Mouse (Mus musculus): Measurements from ENCODE around the gene Svep1.

The Svep1 gene

DNA sequence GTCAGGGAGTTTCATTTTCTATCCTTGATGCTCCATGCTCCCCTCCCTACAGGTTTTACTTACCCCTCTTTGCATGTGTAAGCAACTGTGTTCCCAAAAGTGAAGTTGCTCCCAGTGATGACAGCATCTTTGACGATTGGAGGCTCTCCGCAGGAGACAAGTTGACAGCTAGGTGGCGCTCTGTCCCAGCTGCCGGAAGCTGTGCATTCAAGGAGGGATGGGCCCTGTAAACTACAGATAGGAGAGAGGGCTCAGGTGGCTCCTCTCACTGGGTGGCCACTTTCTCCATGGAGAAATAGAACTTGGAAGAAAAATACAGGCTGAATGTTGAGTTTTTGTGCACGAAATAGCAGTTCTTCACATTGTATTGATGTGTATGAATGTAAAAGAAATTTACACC lies 124.1 kb downstream of the Svep1 start:
- DNase-seq (ENCODE audit: low spot score), result peak; percentile 63

DNA sequence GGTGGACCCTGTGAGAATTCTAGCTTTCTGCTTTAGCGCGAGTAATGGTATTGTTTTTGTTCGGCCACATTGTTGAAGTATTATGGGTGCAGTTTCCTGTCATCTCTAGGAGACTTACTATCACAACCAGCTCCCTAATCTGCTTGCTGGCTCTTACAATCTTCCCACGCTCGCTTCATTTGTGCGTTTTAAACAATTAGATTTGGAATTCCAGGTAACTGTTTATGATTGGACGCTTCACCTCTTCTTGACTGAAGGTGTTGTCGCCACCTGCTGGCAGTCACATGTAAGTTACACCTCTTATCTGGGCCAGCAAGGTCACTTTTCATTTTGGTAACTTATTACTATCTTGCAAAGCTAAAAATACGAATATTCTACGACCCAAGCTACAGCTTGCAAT lies 127.0 kb downstream of the Svep1 start:
- DNase-seq (ENCODE audit: low spot score), result peak; percentile 17

DNA sequence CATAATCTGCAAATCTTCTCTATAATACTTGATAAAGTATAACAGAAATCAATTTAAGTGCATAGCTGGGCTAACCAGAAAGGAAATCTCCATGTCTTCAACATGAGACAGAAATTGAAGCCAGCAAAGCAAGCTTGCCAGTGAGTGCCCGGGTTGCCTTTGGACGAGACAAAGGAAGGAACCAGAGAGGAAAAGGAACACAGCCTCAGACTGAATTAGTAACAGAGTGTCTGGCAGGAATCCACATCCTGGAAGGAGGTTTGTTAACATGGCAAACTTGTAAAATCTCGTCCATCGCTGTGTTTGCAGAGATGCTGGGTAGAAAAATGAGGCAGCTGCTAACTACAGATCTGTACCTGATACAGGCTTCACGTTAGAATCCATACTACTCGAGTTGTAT lies 128.7 kb downstream of the Svep1 start:
- no peak for DNase-seq (ENCODE audit: low spot score)

DNA sequence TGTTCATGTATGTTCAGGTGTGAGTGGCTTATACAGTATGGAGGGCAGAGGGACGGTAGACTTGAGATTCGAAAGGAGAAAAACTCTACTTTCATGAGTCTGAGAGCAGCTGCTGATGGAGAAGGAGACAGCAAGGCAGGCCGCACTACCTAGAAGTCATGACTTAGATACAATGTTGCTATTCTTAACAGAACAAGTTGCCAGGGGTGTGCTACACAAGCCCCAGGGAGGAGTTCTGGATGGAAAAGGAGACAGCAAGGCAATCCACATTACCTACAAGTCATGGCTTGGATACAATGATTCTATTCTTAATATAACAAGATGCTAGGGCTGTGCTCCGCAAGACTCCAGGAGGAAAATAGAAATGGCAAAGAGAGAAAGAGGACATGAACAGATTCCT lies 129.1 kb downstream of the Svep1 start:
- DNase-seq (ENCODE audit: low spot score), result no peak

DNA sequence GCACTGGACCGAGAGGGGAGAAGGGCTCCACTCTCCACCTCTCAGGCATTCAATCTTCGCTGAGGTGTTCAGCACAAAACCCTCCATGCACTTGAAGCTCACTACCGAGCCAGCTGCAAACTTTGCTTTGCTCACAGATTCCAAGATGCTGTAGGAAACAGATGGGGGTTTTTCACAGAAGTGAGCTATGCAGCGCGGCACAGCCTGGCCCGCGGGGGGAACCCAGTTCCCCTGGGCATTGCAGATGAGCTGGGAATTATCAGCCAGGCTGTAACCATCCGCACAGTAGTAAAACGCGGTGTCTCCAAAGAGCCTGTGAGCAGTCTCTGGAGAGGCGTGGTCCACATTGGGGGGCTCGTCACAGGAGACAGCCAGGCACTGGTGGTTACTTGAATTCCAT lies 133.8 kb downstream of the Svep1 start:
- no peak for DNase-seq (ENCODE audit: low spot score)

DNA sequence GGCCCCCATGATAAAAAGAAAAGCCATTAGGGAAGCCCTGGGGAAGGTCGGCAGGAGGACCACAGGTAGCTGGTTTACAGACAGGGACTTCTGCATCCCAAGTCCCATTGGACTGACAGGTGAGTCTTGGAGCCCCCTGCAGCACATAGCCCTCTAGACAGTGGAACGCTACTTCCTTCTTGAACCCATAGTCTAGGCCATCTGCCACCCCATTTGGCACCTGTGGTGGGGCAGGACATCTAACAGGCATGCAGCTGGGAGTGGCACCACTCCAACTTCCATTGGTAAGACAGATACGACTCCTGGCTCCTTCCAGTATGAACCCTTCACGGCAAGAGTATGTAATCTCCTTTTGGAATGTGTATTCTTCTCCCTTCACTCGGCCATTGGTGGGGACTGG lies 137.8 kb downstream of the Svep1 start:
- DNase-seq (ENCODE audit: low spot score), result no peak

DNA sequence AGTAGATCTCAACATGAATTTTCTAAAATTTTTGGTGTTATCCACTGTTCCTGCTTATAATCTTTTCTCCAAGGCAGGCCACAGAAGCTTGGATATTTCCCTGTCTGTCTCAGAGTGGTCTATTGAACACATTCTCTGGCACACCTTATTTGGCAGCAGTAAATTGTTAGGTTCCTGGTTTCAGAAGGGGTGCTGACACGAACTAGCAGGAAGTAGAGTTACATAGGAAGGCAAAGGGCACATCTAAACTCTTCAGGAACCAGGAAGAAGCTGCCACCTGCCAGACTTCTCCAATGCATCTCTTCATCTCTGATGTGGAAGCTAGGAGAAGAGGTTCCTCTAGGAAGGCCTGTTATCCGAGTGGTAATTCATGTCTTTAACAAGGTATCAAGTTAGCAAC lies 141.9 kb downstream of the Svep1 start:
- no peak for DNase-seq (ENCODE audit: low spot score)

DNA sequence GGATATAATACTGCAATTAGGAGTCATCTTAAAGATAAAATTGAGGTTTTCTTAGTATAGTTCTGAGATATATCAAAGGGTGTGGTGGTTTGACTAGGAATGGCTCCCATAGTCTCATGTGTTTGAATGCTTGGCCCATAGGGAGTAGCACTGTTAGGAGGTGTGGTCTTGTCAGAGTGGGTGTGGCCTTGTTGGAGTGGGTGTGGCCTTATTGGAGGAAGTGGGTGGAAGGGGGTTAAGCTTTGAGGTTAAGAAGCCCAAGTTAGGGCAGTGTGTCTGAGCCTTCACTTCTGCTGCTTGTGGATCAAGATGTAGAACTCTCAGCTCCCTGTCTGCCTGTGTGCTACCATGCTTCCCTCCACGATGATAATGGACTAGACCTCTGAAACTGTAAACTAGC lies 143.7 kb downstream of the Svep1 start:
- DNase-seq (ENCODE audit: low spot score), result no peak

DNA sequence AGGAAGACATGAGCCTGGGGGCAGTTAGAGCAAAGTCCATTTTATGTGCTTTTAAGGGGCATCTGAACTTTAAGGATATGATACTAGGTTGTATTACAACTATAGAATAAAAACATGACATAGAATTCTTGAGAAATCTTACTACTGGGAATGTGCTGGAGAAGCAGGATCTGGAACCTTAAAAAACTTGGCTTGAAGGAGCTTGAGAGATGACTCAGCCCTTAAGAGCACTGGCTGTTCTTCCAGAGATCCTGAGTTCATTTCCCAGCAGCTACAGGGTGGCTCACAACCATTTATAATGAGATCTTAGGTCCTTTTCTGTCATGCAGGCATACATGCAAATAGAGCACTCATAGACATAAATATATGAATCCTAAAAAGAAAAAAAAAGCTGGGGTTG lies 151.0 kb downstream of the Svep1 start:
- no peak for DNase-seq (ENCODE audit: low spot score)

DNA sequence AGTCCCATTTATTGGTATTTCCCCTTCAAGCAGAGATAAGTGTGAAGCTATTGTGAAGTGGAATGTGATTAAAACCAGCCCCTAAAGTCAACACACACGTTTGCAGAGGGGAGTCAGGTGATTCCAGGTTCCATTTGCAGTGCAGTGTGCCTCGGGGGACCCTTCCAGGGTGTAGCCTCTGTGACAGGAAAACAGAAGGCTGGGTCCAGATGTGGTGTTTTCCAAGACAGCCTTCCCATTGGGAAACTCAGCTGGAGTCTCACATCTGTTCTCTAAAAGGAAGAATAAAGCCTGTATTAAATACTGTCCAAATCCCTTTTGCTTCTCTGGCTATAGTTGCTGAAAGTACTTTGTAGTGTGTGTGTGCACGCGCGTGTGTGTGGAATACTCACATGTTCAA lies 152.2 kb downstream of the Svep1 start:
- no peak for DNase-seq (ENCODE audit: low spot score)

DNA sequence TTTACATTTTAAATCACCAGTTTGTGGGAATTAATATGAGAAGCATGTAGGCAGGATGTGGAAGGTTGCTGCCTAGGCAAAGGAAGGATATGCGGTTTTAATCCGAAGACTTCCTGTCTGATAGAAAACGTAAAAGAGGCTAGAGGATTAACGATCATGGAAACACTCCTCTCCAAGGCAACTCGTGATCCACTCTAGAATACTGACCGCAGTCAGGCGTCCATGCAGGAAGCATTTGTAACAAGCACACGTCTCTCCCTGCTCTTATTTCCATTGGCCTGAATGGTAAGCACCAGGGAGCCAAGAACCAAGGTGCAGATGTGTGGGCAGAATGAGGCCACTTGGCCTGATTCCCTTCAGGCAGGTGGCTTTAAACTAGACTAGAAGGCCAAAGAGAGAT lies 155.9 kb downstream of the Svep1 start:
- no peak for DNase-seq (ENCODE audit: low spot score)

DNA sequence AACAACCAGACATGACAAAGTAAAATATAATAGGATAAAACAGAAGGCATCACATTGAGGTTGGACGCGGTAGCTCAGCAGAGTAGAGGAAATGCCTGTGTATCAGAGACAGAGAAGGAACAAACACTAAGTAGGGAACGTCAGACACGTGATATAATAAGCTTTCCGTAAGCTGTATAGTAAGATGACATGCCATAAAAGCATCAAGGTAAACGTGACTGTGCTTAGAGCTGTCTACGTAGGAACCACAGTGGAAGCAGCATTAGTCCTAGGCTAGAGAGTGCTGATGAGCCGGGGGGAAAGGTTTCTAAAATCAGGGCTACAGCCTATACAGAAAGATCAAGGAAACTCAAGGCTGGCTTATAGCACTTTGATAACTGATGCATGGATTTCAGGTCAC lies 156.4 kb downstream of the Svep1 start:
- DNase-seq (ENCODE audit: low spot score), result no peak

DNA sequence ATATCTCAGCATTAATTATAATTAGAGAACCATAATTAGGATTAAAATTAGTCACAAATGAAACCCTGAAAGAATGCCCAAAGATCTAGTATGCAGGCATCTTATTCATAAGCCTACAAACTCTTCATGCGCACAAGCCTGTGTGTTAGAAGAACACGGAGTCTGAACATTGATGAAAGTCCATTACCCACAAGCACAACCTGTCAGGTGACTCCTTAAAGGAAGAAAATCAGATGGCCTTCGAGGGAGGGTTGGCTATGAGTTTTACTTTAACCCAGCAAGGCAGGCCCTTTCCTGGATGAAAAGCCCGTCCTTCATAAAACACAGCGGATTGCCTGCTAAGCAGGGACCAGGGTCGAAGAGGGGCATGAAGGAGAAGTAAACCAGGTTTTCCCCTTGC lies 161.8 kb downstream of the Svep1 start:
- DNase-seq (ENCODE audit: low spot score), result no peak

DNA sequence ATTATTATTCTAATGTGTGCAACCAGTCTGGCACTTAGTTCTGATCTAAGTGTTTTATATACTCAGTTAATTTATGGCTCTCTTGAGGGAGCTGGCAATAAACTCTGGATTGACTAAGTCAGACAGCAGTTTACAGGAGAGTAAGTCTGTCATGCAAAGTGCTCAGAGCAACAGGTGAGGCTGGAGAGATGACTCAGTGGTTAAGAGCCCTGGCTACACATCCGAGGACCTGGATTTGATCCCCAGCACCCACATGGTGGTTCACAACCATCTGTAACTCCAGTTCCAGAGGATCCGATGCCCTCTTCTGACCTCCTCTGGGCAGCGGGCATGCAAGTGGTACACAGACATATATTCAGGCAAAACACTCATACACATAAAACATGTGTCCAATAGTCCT lies 162.3 kb downstream of the Svep1 start:
- no peak for DNase-seq (ENCODE audit: low spot score)

DNA sequence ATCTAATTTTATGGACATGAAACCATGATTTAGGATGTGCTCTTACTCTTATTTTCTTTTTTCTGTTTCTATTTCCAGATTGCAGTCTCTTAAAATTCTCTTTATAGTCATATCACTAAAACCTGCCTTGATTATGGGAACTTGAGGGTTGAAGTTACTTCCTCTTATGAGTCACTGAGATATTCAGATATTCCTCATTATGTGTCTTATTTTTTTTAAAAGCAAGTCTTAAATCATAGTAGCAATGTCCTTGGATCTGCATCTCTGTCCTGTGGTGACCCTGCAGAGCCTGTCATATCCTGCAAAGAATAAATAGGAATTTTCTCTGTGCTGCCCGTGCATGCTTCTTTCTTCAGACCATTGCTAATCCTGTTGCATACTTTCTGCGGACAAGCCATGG lies 166.6 kb downstream of the Svep1 start:
- no peak for DNase-seq (ENCODE audit: low spot score)

DNA sequence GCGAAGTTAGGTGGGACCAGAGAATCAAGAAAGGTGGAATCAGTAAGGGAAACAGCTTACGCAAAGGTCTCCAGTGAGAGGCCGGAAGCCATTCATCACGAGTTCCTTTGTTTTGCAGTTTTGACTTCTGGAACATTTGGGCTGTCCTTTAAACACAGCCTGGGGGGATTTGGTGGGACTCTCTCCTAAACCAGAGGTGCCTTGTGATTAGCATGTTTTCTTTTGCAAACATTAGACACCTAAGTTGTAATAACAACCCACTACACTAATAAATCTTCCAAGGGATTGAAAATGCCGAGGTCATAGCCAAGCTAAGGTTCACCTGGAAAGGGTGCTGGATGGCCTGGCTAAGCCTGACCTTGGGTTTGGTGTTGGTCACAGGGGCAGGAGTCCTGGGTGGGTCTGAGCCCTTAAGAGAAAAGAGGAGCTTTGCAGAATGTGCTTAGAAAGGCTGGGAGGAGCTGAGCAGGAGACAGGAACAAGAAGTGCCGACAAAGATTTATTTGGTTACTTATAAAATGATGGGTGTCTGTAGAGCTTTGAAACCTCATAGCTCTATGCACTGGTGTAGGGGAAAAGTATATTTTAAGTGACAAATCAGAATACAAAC lies 169.5 kb downstream of the Svep1 start:
- no peak for DNase-seq (ENCODE audit: low spot score)

DNA sequence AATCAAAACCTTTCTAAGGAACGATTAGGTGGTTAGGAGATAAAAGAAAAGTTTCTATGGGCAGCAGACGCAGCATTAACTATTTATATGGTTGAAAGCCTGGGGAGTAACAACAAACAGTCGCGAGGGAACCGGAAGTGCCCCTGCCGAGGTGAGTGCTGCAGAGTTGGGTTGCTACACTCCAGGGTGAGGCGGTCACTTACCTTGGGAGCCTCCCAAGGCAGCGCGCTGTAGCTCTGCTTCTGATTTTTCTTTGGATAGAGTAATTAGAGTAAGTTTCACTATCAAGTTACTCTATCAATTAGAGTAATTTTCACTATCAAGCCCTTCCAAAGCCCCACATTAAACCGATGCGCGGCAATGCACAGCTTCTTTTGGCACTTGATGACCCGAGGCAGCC lies 172.0 kb downstream of the Svep1 start:
- DNase-seq (ENCODE audit: low spot score), result no peak

DNA sequence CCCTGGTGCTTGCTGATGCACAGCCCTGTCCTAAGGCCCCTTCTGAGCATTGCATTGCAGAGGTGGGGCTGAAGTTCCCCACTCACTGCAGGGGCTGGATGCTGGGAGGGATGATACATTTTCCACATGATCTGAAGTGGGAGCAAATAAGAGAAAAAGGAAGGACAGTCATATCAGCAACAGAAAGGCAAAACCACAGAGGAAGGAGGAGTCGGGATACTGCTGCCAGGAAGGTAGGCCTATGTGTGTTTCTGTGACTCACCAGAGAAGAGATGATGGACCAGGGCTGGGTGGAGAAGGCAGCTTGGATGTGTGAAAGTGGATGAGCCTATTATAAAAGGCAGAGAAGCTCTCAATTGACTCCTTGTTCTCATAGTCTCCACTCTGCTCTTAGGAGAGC lies 173.9 kb downstream of the Svep1 start:
- no peak for DNase-seq (ENCODE audit: low spot score)

DNA sequence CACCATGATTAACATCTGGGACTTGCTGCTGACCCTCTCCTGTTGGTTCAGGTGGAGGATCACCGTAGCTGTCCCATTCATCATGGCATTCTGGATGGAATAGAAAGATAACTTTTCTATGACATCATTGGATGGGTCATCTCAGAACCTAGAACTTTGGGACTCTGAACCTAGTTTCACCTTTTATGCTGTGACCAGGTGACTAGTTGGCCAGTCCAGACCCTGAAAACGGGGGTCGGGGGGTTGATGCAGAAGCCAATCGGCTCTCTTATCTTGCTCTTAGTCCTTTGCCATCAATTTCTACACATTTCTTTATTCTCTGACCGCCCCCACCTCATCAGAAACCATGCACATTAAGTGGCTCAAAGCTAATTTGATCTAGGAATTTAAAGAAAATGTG lies 197.6 kb downstream of the Svep1 start, which contains the start of gene Txndc8:
TSS of gene Txndc8 (minus strand) at position 101 of the 400 bp plus-strand sequence.
- no peak for DNase-seq (ENCODE audit: low spot score)

DNA sequence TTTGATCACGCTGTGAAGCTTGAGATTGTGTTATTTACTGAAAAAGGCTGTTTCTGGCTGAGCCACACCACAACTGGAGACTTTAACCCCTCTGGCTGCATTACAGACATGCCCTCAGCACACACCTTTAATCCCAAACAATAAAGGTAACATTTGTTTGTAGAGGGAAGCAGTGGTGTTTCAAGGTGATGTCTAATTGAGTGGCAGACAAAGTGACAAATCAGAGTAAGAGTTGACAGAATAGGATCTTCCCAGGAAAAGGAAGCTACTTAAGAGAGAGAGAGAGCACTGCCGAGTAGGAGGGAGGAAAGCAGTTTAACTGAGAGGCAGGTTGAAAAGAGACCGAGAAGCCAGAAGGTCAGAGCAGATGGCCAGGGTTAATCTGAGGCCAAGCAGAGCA lies 203.2 kb downstream of the Svep1 start:
- no peak for DNase-seq (ENCODE audit: low spot score)

Measured in ovary, postnatal 14 days (tissue).